Mouse (Mus musculus) neural tube, embryonic 13.5 days (tissue): ENCODE measurements around the gene Vangl1. TPM values are rescaled to one million over a fixed set of nuclear protein-coding genes. Genes with fewer than 3 reads are reported as not detected.

ENCODE experiments used
- ATAC-seq: fragments of 200-750 bp; cut with Nextera tagmentation; 2 replicates; pipeline ENCODE4 v1.8.0; 2017; ENCODE audit warnings: low read depth, mild to moderate bottlenecking, moderate TSS enrichment, moderate library complexity
- H3K27ac ChIP-seq: fragments of 300-500 bp; sonication (generic); replicated peaks from 2 replicates; pipeline ENCODE4 v1.5.1; 2015; ENCODE audit warnings: moderate library complexity, mild to moderate bottlenecking, inconsistent platforms
- H3K27me3 ChIP-seq: fragments of 300-500 bp; sonication (generic); 2 replicates; pipeline ENCODE4 v1.6.1; 2015; ENCODE audit warnings: mild to moderate bottlenecking, inconsistent platforms
- H3K36me3 ChIP-seq: fragments of 300-500 bp; sonication (generic); 2 replicates; pipeline ENCODE4 v1.6.1; 2015; ENCODE audit warnings: mild to moderate bottlenecking, inconsistent platforms
- H3K4me1 ChIP-seq: fragments of 300-500 bp; sonication (generic); replicated peaks from 2 replicates; pipeline ENCODE4 v1.6.1; 2015; ENCODE audit warnings: inconsistent platforms
- H3K4me2 ChIP-seq: fragments of 300-500 bp; sonication (generic); 2 replicates; pipeline ENCODE4 v1.6.1; 2015; ENCODE audit warnings: inconsistent platforms, mild to moderate bottlenecking, moderate library complexity
- H3K4me3 ChIP-seq: fragments of 300-500 bp; sonication (generic); 2 replicates; pipeline ENCODE4 v1.5.1; 2015; ENCODE audit warnings: mild to moderate bottlenecking, inconsistent platforms
- H3K9ac ChIP-seq: fragments of 300-500 bp; sonication (generic); 2 replicates; pipeline ENCODE4 v1.6.1; 2015; ENCODE audit warnings: moderate library complexity, mild to moderate bottlenecking, inconsistent platforms
- H3K9me3 ChIP-seq: fragments of 300-500 bp; sonication (generic); 2 replicates; pipeline ENCODE4 v1.6.1; 2016; ENCODE audit warnings: inconsistent platforms
- WGBS: fragments of 180-500 bp; shearing (Covaris S2); methylation state at CpG from one replicate; pipeline ENCODE4 v1.1.7; 2015; 5-methylcytosine and 5-hydroxymethylcytosine counted together
- polyA plus RNA-seq: library from polyadenylated mRNA; unstranded; fragments of >200 nt; fragmentation: Nextera tagmentation; extraction: Ambion mirVana; gene quantifications from 2 replicates; pipeline ENCODE4 v1.2.1, GENCODE M21; 2015

Gene Vangl1
- polyA plus RNA-seq, 1 experiment from 2014 or later: 10.5 TPM

GRCm38 (mm10) chr3:102197746-102198145, 6.7 kb downstream of the Vangl1 start:
- Histone ChIP-seq H3K36me3 (no peaks in the 10 kb centered on the region), H3K4me3 (no peak overlapping the region), H3K27ac (0 out of 2 replicates have a peak overlapping the region, but pooled peaks have one; percentile 14), H3K27me3 (peaks cover 75% of the 10 kb centered on the region), H3K9ac (no peak overlapping the region), H3K4me1 (peaks cover 83% of the 10 kb centered on the region), H3K9me3 (no peaks in the 10 kb centered on the region), H3K4me2 (no peak overlapping the region)
- no peak for ATAC-seq
- 3% methylated on average over 5 of the region's 5 CpGs for WGBS

GRCm38 (mm10) chr3:102197152-102197551, 7.3 kb downstream of the Vangl1 start:
- H3K4me2 ChIP-seq: no peak overlapping the region
- no peaks in the 10 kb centered on the region for H3K36me3 ChIP-seq
- no peak overlapping the region for H3K9ac ChIP-seq
- no peak overlapping the region for H3K27ac ChIP-seq
- H3K27me3 ChIP-seq: peaks cover 74% of the 10 kb centered on the region
- 66% methylated on average over 5 of the region's 5 CpGs for WGBS
- no peak for ATAC-seq
- no peaks in the 10 kb centered on the region for H3K9me3 ChIP-seq
- H3K4me1 ChIP-seq: peaks cover 83% of the 10 kb centered on the region
- H3K4me3 ChIP-seq: no peak overlapping the region

GRCm38 (mm10) chr3:102196166-102196565, 8.3 kb downstream of the Vangl1 start:
- no peaks in the 10 kb centered on the region for H3K9me3 ChIP-seq
- peaks cover 84% of the 10 kb centered on the region for H3K4me1 ChIP-seq
- no peak for ATAC-seq
- H3K27ac ChIP-seq: no peak overlapping the region
- H3K9ac ChIP-seq: no peak overlapping the region
- 76% methylated on average over 9 of the region's 9 CpGs for WGBS
- peaks cover 74% of the 10 kb centered on the region for H3K27me3 ChIP-seq
- H3K4me2 ChIP-seq: no peak overlapping the region
- no peaks in the 10 kb centered on the region for H3K36me3 ChIP-seq
- no peak overlapping the region for H3K4me3 ChIP-seq

- Histone ChIP-seq H3K4me1 (peaks cover 84% of the 10 kb centered on the region), H3K4me2 (no peak overlapping the region), H3K27me3 (peaks cover 75% of the 10 kb centered on the region), H3K9me3 (no peaks in the 10 kb centered on the region), H3K4me3 (no peak overlapping the region), H3K9ac (no peak overlapping the region), H3K27ac (no peak overlapping the region), H3K36me3 (no peaks in the 10 kb centered on the region)
- ATAC-seq: no peak
- 20% methylated on average over 2 of the region's 2 CpGs for WGBS
These were observed 8.7 kb downstream of the Vangl1 start for GRCm38 (mm10) chr3:102195762-102196161.

- ATAC-seq: peak; percentile 55
- no peak overlapping the region for H3K4me3 ChIP-seq
- peaks cover 63% of the 10 kb centered on the region for H3K27me3 ChIP-seq
- H3K27ac ChIP-seq: peak overlapping the region; percentile 81
- H3K9me3 ChIP-seq: no peaks in the 10 kb centered on the region
- peak overlapping the region; percentile 38 for H3K4me2 ChIP-seq
- H3K9ac ChIP-seq: peak overlapping the region; percentile 46; the same call in 1 of the 2 replicates
- H3K4me1 ChIP-seq: peaks cover 82% of the 10 kb centered on the region
- WGBS: 3% methylated on average over 11 of the region's 11 CpGs
- H3K36me3 ChIP-seq: no peaks in the 10 kb centered on the region
These were observed 10.0 kb downstream of the Vangl1 start for GRCm38 (mm10) chr3:102194291-102195051.

- H3K27ac ChIP-seq: peak overlapping the region; percentile 81
- no peaks in the 10 kb centered on the region for H3K36me3 ChIP-seq
- H3K27me3 ChIP-seq: peaks cover 56% of the 10 kb centered on the region
- peak overlapping the region; percentile 38 for H3K4me2 ChIP-seq
- peak overlapping the region; percentile 46 for H3K9ac ChIP-seq
- WGBS: 2% methylated on average over 19 of the region's 20 CpGs
- no peak overlapping the region for H3K4me3 ChIP-seq
- peak; percentile 21 for ATAC-seq
- no peaks in the 10 kb centered on the region for H3K9me3 ChIP-seq
- peaks cover 85% of the 10 kb centered on the region for H3K4me1 ChIP-seq
These were observed 10.8 kb downstream of the Vangl1 start for GRCm38 (mm10) chr3:102193488-102194290.

- WGBS: 47% methylated on average over 2 of the region's 2 CpGs
These were observed 11.9 kb downstream of the Vangl1 start for GRCm38 (mm10) chr3:102192621-102193020.

GRCm38 (mm10) chr3:102191575-102191974, 12.9 kb downstream of the Vangl1 start:
- WGBS: 64% methylated on average over 3 of the region's 3 CpGs
- Histone ChIP-seq H3K4me1 (peaks cover 67% of the 10 kb centered on the region), H3K9me3 (no peaks in the 10 kb centered on the region), H3K36me3 (no peaks in the 10 kb centered on the region; the same call in 1 of the 2 replicates), H3K4me2 (no peak overlapping the region), H3K27ac (no peak overlapping the region), H3K4me3 (no peak overlapping the region), H3K27me3 (peaks cover 37% of the 10 kb centered on the region), H3K9ac (no peak overlapping the region)
- ATAC-seq: no peak

More at GRCm38 (mm10) chr3:102192621-102193020, 11.9 kb downstream of the Vangl1 start:
- H3K9me3 ChIP-seq: no peaks in the 10 kb centered on the region
- H3K36me3 ChIP-seq: no peaks in the 10 kb centered on the region; the same call in 1 of the 2 replicates
- H3K4me1 ChIP-seq: peaks cover 78% of the 10 kb centered on the region
- 0 out of 2 replicates have a peak overlapping the region, but pooled peaks have one; percentile 46 for H3K9ac ChIP-seq
- no peak overlapping the region for H3K4me3 ChIP-seq
- no peak for ATAC-seq
- no peak overlapping the region for H3K4me2 ChIP-seq
- peaks cover 46% of the 10 kb centered on the region for H3K27me3 ChIP-seq
- peak overlapping the region; percentile 81; the same call in 1 of the 2 replicates for H3K27ac ChIP-seq

GRCm38 (mm10) chr3:102190642-102191041, 13.9 kb downstream of the Vangl1 start:
- Histone ChIP-seq H3K9ac (no peak overlapping the region), H3K9me3 (no peaks in the 10 kb centered on the region), H3K4me3 (no peak overlapping the region), H3K27ac (no peak overlapping the region), H3K4me2 (no peak overlapping the region), H3K4me1 (peaks cover 58% of the 10 kb centered on the region), H3K36me3 (peaks cover 8% of the 10 kb centered on the region; the same call in 1 of the 2 replicates), H3K27me3 (peaks cover 29% of the 10 kb centered on the region)
- no peak for ATAC-seq

- Histone ChIP-seq H3K4me1 (peaks cover 52% of the 10 kb centered on the region), H3K27ac (no peak overlapping the region), H3K36me3 (peaks cover 8% of the 10 kb centered on the region; the same call in 1 of the 2 replicates), H3K4me2 (no peak overlapping the region), H3K9me3 (no peaks in the 10 kb centered on the region), H3K9ac (no peak overlapping the region), H3K4me3 (no peak overlapping the region), H3K27me3 (peaks cover 23% of the 10 kb centered on the region)
- no peak for ATAC-seq
- 7% methylated on average over 4 of the region's 4 CpGs for WGBS
These were observed 14.5 kb downstream of the Vangl1 start for GRCm38 (mm10) chr3:102190015-102190414.

GRCm38 (mm10) chr3:102188972-102189371, 15.5 kb downstream of the Vangl1 start:
- 8% methylated on average over 6 of the region's 6 CpGs for WGBS
- Histone ChIP-seq H3K9me3 (no peaks in the 10 kb centered on the region), H3K4me2 (peak overlapping the region; percentile 17), H3K9ac (no peak overlapping the region), H3K4me3 (no peak overlapping the region), H3K27me3 (peaks cover 22% of the 10 kb centered on the region), H3K36me3 (peaks cover 11% of the 10 kb centered on the region; the same call in 1 of the 2 replicates), H3K27ac (no peak overlapping the region), H3K4me1 (peaks cover 41% of the 10 kb centered on the region)
- no peak for ATAC-seq

GRCm38 (mm10) chr3:102187401-102187800, 17.1 kb downstream of the Vangl1 start:
- H3K27ac ChIP-seq: no peak overlapping the region
- peaks cover 16% of the 10 kb centered on the region for H3K27me3 ChIP-seq
- peaks cover 20% of the 10 kb centered on the region for H3K36me3 ChIP-seq
- no peak for ATAC-seq
- WGBS: 83% methylated on average over 4 of the region's 4 CpGs
- peaks cover 25% of the 10 kb centered on the region for H3K4me1 ChIP-seq
- no peak overlapping the region for H3K9ac ChIP-seq
- no peaks in the 10 kb centered on the region for H3K9me3 ChIP-seq
- no peak overlapping the region for H3K4me2 ChIP-seq
- H3K4me3 ChIP-seq: no peak overlapping the region
